Mouse (Mus musculus) neural tube, embryonic 10.5 days (tissue): ENCODE data around the gene Coro1b.

Source experiments
- DNase-seq: peaks from one replicate; pipeline ENCODE4 v3.0.0-alpha.2; 2017; ENCODE audit warnings: low spot score; ENCODE audit errors: extremely low spot score

Coro1b gene

DNA sequence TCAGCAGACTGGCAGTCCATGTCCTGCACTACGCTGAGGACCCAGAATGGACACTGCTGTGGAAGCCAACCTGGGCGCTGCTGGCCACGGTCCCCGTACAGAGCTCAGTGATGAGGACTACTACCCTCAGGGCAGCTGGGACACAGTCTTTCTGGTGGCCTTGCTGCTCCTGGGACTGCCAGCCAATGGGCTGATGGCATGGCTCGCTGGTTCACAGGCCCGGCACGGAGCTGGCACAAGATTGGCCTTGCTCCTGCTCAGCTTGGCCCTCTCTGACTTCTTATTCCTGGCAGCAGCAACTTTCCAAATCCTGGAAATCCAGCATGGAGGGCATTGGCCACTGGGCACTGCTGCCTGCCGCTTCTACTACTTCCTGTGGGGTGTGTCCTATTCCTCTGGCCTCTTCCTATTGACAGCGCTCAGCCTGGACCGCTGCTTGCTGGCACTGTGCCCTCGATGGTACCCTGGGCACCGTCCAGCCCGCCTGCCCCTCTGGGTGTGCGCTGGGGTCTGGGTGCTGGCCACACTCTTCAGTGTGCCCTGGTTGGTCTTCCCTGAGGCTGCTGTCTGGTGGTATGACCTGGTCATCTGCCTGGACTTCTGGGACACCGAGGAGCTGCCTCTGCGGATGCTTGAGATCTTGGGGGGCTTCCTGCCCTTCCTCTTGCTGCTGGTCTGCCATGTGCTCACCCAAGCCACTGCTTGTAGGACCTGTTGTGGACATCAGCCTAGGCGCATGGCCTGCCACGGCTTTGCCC is 5.8 kb upstream of the Coro1b start:
- no peak for DNase-seq

DNA sequence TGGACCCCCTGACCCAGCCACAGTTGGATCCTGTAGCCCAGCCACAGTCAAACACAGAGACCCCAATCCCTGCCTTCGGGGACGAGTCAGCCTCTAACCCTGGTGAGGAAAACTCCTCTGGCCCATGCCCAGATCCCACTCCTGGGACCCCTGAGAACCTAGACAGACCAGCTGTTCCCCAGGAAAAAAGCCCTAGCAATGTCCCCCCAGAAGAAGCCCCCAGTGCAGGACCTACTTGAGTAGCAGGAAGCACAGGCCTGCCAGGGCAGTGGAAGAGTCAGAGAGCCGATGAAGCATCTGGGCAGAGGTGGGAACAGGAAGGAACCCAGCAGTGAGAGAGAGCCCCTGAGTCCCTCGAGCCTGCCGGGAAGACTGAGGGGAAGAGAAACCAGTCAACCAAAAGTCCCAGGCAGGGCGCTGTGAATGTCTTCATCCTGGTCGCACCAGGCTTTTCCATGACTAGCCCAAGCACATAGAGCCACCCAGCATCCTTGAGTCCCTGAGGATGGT is 4.6 kb upstream of the Coro1b start, which contains the start of gene Cabp4:
Gene Cabp4 (minus strand): TSS at position 275 of the 510 bp plus-strand sequence.
- DNase-seq, result no peak

DNA sequence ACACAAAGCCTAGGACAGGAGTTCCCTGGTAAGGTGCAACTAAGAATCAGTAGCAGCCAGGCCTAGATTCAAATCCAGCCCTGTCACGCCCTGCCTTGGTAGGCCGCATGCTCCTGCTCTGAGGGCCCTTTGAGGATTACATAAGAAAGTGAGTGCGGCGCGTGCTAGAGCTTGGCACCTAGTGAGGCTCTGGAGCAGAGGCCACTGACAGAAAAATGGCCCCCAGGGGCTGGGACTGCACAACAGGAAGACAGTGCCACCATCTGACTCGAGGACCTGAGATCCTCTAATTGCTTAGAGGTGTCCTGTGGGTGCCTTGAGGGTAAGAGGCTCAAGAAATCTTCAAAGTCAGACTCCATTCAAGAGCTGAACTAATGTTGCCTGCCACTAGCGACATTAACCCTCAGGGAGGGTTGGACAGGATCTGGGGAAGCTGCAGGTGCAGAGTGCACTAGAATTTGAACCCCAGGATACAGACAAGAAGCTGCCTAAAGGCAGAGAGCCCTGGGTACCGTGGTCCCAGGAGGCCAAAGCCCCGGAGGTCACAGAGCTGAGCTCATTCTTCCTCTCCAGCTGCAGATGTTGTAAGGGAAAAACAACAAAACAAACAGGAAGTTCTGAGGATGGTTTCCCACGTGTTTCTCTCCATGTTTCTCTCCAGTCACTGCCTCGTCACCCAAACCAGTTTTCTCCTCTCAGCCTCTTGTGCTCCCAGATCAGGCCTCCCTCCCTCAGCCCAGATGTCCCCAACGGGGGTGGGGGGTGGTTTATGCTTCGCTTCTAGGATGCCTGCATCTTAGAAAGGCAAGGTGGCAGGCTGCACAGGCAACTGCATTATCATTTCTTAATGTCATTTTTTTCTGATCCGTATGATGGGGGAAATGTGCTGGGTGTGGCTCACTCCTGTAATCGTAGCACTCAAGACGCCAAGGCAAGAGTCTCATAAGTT is 3.6 kb upstream of the Coro1b start:
- DNase-seq, result no peak

DNA sequence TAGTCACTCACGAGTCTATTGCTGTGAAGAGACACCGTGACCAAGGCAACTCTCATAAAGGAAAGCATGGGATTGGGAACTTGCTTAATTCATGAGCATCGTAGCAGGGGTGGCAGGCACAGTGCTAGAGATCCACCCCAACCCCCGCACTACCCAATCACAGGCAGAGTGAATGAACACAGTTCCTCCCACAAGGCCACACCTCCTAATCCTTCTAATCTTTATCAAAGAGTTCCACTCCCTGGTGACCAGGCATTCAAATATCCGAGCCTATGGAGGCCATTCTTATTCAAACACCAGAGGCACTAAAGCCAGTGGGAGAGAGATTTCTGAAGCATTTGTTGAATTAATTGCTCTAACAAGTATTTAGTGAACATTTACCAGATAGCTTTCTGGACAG is 2.5 kb upstream of the Coro1b start:
- no peak for DNase-seq

DNA sequence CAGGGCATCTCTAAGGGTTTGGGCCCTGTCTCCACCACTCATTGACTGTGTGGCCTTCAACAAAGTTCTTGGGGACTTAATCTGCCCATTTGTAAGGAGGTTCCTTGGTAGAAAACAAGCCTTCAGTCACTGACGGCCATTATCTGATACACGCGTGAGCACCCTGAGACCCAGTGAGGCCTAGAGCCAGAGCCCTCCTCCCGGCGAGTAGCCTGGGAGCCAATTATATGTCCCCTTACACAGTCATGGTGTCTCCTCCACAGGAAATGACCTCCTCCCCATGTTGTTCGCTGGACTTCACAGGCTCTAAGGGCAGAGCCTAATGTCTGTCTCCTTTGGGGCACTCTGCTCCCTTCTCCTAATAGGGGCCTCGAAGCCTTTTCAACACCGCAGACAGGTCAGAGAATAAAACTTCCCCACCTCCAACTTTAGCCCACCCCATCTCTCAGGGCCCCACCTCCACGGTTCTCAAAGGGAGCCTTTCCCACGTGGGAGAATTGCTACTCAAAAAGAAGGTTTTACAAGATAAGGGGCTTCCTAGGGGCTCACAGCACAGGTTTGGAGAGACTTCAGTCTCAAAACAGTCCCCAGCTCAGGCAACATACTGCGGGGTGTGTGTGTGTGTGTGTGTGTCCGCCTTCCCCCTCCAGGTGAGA is 1.9 kb upstream of the Coro1b start:
- DNase-seq, result no peak

DNA sequence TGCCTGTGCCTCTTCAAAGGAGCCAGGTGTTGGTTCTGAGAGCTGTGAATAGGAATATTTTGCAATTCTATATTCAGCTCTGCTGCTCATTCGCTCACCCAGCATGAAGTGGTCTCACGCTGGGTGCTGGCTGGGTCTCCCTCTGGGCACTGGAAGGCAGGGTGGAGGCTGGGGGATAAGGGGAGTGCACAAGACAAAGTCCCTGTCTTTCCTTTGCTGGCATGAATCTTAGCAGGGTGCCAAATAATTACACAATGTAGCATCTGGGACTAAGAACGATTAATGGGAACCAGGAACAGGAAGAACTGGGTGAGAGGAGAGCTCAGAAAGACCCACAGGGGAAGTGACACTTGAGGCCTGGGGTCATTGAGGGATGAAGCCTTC is 1.4 kb upstream of the Coro1b start:
- DNase-seq, result no peak

DNA sequence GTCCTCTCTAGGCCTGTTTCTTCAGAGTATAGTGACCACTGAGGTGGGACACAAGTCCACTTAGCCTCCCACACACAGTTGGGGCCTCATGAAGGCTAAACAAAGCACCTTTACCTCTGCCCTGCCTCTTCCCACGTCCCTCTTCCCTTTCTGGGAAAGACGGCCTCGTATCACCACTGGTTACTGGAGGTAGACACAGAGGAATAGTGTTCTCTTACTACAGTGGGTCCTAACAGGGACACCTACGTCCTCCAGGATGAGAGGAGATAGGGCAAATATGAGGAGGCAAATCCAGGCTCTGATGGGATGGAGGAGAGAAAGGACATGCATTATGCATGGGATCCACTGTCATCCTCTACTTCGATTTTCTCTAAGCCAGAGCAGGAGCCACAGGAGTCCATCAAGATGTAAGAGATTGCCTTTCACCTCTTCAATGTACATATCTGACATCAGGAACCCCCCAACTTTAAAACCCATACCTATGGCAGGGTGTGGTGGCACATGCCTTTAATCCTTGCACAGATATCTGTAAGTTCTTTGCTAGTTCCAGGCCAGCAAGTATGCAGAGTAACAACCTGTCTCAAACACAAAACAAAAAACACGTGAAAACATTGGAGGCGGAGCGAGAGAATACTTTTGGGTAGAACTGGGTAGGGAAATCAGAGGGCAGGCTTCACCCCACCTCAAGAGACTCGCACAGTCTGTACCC is 483 bp upstream of the Coro1b start:
- no peak for DNase-seq

DNA sequence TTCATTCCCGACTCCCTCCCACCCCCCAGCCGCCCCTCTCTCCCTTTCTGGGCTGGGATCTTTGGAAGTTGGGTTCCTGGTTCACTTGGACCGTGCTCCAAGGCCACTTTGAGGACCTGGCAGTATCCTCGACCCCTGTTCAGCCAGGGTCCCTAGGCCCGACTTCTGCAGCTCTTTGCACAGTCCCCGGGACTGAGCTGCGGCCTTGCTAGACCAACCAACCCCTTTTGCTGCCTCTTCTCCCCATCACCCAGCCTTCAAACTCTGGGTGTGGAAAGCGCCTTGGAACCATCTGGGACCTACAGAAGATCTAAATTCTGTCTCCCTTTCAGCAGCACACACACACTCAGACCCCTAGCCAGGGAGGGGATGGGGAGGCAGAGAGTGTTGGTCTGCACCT is 400 bp downstream of the Coro1b start:
- no peak for DNase-seq

DNA sequence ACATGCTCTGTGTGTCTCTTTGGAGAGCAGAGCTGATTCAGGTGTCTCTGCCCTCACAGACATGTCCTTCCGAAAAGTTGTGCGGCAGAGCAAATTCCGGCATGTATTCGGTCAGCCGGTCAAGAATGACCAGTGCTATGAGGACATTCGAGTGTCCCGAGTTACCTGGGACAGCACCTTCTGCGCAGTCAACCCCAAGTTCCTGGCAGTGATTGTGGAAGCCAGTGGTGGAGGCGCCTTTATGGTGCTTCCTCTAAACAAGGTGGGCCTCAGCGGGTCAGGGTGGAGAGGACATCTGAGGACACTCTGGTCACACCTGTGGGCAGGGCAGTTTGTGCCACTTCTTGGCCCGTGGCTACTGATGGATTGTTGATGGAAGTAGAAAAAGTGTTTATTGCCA is 864 bp downstream of the Coro1b start:
- no peak for DNase-seq

DNA sequence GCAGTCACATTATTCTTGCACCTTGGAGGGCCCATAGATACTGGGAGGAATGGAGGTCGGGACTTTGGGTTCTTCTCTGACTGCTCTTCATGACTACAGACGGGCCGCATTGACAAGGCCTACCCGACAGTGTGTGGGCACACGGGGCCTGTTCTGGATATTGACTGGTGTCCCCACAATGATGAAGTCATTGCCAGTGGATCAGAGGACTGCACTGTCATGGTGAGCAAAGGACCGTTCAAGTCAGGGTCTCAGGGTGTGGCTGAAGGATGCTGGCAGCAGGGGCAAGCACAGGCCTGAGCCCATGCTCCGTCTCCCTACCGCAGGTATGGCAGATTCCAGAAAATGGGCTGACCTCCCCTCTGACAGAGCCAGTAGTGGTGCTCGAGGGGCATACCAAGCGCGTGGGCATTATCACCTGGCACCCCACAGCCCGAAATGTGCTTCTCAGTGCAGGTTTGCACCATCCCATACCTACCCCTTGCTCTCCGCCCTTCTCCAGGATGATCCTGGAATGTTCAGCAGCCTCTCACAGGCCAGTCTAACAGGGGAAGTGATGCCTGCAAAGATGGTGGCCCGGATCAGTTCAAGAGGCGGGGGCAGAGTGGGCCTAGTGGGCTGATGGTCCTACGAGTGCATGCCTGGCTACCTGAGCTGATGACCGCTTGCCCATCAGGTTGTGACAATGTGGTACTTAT is 1.5 kb downstream of the Coro1b start:
- DNase-seq, result no peak

DNA sequence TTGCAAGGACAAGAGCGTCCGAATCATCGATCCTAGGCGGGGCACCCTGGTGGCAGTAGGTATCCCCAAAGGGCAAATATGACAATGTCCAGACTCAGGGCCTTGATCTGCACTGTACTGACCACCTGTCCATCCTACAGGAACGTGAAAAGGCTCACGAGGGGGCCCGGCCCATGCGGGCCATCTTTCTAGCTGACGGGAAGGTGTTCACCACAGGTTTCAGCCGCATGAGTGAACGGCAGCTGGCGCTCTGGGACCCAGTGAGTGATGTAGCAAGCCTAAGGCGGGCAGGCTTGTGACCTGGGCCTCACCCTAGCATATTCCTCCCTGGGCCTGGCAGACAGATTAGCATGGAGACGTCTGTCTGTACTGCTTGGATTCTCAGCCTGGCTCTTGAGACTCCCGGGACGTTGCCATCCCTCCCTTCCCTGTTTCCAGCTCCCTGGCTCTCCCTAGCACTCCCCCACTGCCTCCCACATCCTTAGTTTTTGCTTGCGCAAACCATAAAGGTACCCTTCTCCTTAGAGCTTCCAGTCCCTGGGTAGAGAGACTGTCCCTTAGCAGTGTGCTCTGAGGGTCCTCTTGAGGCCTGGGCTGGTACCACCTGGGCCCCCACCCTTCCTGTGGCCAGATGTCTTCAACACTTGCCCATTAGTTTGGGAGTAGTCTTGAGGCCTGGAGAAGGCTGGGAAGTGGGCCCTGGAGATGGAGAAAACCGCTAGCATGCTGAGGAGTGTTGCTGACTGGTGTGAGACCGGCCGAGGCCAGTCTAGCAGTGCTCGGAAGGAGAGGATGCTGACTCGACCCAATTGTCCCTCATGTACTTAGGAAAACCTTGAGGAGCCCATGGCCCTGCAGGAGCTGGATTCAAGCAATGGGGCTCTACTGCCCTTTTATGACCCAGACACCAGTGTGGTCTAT is 2.4 kb downstream of the Coro1b start:
- no peak for DNase-seq

DNA sequence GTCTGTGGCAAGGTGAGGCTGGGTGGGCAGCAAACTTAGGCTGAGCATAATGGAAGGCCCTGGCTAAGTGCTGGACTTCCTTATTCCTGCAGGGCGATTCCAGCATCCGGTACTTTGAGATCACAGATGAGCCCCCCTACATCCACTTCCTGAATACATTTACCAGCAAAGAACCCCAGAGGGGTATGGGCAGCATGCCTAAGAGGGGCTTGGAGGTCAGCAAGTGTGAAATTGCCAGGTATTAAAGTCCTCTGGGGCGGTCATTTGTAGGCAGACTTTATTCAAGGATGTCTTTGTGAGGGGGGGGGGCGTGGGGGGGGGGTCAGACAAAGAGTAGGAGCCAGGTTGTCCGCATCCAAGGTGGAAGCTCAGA is 3.1 kb downstream of the Coro1b start:
- DNase-seq, result no peak

DNA sequence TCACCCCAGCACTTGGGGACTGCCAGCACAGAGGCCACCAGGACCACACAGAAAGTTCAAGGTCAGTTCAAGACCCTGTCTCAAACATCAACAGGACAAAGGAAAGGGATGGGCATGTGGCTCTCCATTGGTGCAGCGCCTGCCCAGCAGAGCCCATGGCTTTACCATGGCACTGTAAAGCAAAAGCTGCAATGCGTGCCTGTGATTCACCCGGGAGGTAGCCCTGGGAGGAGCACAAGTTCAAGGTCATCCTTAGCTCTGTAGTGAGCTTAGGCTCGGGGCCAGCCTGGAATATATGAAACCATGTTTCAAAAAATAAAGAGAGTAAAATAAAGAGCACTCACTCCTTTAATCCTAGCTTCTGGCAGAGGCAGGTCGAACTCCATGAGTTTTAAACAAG is 3.5 kb downstream of the Coro1b start:
- DNase-seq, result no peak

DNA sequence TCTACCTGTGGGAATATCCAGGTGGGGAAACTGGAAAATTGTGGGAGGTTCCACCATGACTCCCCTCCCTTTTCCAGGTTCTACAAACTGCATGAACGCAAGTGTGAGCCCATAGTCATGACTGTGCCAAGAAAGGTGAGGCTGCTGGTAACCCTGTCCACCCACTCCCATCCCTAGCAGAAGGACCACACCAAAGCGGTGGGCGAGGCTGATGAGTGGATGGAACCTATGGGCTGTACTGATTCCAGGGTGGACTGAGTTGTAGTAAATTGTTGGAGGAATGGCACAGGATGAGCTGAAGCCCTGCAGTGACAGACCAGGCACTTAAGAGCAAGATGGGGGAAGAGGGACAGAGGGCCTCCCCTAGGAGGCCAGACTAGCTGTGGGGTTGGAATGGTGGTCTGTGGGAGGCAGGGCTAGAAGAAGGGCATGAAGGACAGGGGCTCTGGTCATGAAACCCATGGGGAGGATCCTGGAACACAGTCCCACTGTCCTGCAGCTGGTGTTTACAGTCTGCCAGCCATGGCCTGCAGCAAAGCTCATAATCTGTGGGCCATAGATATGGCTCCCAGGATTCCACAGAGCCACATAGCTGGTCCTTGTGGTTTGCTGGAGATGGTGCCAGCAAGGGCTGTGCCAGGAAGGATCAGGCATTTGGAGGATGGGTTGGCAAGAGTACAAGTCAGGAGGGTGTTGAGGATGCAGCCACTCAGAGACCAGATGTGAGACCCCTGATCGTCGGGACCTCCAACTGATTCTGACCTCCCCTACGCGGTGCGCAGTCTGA is 4.2 kb downstream of the Coro1b start:
- no peak for DNase-seq

DNA sequence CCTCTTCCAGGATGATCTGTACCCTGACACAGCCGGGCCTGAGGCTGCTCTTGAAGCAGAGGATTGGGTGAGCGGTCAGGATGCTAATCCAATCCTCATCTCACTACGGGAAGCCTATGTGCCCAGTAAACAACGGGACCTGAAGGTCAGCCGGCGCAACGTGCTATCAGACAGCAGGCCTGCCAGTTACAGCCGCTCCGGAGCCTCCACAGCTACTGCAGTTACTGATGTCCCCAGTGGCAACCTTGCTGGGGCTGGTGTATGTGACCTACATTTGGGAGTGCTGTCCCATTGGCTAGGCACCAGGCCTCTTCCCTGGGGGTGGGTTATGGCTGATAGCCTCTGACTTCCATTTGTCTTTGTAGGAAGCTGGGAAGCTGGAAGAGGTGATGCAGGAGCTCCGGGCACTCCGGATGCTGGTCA is 4.8 kb downstream of the Coro1b start, which contains the start of gene Ptprcap:
Gene Ptprcap (plus strand): TSS at position 373 of the 423 bp plus-strand sequence.
- DNase-seq, result no peak

DNA sequence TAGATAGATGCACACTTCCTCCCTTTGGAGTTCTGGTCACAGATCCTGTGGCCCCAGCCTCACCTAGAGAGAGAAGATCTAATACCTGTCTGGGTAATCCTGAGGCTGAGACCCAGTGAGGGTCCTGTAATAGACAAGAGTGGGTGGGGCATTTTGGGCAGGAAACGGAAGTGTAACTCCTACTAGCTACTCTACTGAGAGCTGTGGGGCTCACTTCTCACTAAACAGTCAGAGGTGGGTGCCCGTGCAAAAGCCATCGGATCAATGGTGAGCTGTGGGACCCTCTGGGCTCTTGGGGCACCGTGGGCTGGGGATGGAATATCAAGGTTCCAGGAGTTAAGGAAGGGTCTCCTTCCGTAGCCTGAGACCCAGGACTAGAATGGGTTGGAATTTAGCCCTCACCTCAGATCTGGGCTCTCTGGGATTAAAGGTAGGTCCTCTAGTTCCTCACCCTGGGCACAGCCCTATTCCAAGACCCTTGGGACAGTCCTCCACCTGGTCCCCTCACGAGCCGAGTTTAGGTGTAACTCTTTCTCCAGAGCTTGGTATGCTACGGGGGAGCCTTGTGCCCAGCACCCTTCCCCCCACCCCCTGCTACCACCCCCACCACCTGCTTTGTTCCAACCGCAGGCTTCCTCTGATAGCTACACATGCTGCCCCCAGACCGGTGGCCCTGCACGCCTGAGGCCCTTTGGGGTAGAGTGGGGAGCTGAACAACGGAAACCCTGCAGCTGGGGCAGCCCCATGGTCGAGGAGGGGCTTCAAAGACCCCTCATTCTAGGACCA is 6.2 kb downstream of the Coro1b start:
- DNase-seq, result no peak

DNA sequence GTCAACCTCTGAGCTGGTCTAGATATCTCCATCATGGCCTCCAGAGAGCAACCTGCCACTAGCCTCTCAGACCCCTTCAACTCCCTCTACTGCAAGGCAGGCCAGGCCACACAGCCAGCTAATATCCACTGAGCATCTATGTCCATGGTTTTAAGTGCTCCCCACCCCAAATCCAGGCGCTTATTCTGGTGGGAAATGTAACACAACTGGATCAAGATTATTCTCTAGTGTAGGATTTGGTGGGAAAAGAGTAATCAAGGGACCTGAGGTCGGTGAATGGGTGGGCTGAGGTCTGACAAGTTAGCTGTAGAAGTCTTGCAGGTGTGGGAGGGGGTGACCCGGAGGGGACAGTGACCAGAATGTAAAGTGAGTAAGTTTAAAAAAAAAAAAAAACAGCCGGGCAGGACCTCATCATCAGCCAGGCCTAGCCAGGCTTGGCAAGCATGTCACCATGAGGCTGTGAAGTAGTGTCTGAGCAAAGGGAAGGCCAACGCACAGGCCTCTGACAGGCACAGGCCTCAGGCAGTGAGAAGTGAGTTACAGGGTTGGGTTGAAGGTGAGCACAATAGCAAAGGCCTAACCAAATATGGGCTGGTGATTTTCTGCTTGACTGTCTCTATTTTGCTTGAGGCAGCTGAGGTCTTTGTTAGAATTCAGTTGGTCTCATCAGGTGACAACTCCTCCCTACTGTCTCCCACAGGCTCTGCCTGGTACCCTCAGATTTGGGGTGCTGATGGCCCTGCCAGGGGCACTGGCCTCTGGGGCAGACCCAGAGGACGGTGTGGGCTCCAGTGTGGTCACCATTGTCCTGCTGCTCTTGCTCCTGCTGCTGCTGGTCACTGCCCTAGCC is 7.0 kb downstream of the Coro1b start:
- no peak for DNase-seq
